Mouse (Mus musculus) thymus, postnatal 36 days (tissue): Measurements from ENCODE around the gene Strada.
"Not testable (repeated sequence)": the region's sequence is repeated elsewhere in the genome, so short reads cannot be mapped to it uniquely, and the experiment has no call there.

Source experiments
- DNase-seq, 2 experiments: peaks; one replicate each; pipeline ENCODE4 v3.0.0; 2022; ENCODE audit warnings: mixed read lengths in 2 of 2

Strada gene

DNA sequence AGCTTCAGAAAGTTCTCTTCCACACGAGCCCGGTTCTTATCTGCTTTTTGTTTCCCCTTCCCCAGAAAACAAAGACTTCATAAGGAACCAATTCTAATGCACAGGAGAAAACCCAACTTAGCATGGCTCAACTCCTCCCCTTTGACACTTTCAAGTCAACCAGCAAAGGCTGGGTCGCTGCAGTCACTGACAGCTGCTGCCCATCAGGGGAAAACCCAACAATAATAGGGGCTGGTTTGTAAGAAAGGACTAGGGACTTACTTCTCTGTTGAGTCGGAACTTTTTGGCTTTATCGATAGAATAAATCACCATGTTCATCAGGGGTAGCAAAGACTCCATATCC lies at the start of gene Strada:
Gene Strada (minus strand): TSS at position 46 of the 343 bp plus-strand sequence.
- no peak for DNase-seq

DNA sequence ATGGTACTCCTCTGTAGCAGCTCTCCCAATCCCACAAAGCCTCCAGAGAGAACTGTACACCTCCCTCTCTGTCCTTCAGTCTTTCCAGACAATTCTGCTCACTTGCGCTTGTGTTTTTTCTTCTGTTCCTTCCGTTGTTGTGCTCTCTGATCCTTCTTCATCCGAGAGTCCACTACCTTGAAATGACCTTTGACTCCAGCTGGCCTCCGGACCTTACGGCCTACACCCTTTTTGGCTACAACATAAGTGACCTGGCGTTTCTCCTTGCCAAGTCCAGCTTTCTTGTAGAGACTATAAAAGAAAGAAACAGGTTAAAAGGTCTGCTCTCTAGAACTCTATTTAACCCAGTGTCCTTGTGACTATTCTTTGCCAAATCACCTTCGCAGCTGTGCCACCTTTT lies 47.4 kb upstream of the Strada start:
- no peak for DNase-seq

DNA sequence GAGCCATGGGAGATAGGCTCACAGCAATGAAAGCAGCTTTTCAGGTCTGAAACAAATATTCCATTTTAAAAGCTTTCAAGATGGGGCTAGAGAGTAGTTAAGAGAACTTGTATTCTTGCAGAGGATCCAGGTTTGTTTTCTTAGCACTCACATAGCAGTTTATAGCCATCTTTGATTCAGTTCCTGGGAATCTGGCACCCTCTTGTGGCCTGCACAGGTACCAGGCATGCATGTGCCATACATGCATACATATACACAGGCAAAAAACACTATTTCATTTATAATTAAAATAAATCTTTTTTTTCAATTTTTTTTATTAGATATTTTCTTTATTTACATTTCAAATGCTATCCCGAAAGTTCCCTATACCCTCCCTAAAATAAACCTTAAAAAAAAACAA lies 44.9 kb upstream of the Strada start:
- DNase-seq = no peak

DNA sequence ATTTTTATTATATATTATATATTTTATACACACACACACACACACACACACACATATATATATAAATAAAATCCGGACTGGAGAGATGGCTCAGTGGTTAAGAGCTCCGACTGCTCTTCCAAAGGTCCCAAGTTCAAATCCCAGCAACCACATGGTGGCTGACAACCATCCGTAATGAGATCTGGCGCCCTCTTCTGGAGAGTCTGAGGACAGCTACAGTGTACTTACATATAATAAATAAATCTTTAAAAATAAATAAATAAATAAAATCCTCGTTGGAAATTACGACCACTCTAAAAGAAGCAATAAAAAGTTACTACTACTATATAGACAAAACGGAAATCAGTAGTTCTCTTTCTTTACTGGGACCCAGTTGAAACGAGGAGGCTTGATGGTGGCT lies 32.0 kb upstream of the Strada start:
- DNase-seq = not testable (repeated sequence)

DNA sequence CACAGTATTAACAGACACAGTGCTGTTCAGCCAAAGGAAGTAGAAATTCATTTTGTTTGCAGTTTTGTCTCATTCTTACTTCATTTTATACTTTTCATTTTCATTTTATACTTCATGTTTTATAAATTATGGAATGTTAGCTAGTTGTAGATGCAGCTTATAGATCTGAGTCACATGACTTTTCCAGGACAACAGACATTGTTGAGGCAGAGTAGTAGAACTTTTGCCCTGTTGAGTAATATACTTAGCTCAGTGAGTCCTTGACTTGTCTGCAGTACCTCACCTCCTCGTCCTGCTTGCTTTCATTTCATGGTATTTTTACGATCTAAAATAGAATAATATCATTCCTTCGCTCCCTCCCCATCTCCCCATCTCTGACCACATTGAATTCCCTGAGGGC lies 18.6 kb upstream of the Strada start:
- no peak for DNase-seq

DNA sequence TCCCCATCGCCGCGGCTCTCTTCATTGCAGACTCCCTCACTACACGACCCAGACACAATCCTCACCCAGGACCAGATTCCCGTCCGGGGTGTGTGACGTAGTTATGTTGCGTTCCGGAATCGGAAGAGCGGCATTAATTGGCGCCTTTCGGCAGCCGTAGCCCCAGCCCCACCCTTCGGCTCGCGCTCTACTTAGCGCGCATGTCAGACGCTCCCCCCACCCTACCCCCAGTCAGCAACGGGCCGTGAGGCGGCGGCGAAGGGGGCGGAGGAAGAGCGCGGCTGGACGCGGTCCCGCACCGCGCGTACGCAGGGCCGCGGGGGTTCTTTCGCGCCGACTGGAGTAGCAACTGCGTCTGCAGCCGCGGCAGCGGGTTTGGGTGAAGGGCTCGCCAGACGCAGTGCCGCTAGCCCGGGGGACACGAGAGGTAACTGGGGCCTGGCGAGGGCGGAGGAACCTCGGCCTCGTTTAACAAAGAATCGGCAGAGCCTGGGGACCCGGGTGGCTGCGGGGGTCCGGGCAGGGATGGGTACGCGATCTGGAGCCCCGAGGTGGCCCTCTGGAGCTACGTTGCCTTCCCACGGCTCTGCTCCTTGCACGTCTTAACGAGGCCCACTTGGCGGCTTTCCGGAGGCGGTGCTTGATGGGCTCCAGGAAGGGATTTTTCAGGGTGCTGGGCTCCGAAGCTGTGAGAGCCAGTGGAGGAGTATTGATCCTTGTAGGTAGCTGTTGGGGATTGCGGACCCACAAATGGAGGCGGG lies 14.9 kb upstream of the Strada start, which contains the start of gene Ddx42:
Gene Ddx42 (plus strand): TSS at position 197 of the 761 bp plus-strand sequence.
- peak; percentile 86 to 92 for DNase-seq

DNA sequence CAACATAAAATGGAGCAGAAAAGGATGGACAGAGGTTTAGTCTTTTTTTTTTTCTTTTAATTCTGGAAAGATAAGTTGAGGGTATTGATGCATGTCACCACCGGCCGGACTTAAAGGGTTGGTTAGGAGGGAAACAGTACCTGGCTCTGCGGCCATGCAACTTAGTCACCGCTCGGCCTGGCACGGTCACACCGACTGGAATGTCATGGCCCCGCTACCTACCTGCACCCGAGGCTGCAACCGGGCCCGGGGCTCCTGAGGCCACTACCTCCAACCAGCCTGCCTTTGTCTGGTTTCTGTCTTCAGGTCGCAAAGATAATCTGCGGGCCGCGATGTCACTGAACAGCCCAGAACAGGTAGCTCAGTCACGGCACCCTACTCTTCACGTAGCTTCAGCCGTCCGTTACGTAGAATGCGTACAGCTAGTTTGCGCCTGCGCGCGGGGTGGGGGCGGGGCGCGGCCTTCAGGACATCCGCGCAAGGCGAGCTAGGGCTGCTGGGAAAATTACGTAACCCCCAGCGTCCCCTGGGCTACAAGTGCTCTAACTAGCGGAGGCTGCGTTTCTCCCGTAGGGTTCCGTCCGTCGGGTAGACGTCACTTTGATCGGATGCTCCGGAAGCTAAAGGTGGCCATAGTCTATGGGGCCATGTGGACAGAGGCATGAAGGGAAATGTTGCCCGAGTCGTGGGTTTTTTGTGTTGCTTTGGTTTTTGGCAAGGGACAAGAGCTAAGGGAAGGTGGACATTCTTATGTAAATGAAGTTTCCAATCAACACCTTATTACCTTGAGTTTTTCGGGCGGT lies 14.2 kb upstream of the Strada start, which contains the start of gene Ccdc47:
Gene Ccdc47 (minus strand): TSS at position 418 of the 803 bp plus-strand sequence.
- peak; percentile 88 to 93 for DNase-seq

DNA sequence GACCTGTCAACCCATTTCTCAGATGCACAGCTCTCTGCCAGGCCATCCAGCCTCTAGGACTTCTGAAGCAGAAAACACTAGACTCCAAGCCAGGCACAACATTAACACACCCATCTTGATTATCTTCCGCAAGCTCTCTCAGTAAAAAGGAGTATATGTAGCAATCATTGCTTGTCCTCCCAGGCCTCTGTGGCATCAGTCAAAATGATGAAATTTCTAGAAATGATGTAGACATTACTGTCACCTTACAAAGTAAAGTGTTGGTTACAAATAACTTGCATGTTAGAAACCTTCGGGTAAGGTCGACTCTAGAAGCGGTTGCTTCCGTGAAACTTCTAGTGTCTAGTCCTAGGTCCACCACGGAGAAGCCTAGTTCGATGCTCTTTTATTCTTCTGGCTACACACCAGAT lies 13.5 kb upstream of the Strada start:
- no peak for DNase-seq

DNA sequence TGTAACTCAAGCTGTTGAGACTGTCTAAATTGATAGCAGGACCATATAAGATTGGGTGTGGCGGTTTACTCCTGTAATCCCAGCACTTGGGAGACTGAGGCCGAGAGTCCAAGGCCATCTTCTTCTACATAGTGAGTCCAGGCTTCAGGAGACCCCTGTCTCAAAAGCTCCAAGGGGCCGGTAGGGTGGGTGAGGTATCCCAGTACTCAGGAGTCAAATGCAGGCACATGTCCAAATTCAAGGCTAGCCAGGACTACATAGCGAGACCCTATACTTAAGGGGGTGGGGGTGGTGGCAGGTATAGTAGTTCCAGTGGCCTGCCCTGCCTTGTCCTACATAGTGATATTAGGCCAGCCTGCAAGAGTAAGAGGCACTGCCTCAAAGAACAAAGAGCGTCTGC lies 12.9 kb upstream of the Strada start:
- DNase-seq = no peak

DNA sequence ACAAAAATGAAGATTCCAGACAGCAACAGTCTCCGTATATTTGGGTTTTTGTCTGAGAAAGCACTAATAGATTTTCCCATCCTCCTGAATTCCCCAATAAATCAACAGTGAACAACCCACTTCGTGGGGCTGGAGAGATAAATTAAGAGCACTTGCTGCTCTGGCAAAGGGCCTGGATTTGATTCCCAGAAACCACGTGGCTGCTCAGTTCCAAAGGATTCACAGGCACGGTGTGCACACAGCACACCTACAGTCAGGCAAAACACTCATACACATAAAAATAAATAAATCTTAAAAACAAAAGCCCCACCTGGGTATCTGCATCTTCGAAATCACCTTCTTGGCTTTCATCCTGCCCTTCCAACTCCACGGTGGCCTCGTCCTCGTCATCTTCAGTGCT lies 10.8 kb upstream of the Strada start:
- DNase-seq = no peak

DNA sequence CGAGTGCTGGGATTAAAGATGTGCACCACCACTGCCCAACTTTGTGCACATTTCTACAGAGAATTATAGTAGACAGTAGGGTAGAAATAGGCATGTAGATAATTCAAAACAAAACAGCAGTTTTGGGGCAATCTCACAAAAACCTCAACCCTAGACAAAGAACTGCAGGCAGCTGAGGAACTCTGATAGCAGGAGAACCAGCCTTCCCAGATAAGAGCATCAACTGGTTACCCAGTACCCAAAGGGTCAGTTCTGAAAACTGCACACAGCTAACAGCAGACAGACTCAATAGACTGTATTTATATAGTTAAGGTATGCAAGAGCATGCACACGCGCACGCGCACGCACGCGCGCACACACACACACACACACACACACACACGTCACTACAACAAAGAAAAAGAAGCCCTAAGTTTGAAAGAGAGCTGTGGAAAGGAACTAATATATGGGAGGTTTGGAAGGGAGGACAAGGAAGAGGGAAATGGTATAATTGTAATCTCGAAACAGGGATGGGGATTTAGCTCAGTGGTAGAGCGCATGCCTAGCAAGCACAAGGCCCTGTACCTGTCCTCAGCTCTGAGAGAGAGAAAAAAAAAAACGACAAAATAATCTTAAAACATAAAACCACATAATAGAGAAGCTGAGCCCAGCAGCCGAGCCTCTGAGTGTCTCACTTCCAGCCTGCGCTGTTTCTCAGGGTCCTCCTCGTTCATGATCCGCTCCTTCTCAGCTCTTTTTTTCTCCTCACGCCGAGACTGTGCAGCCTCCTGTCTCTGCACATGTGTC lies 438 bp downstream of the Strada start:
- DNase-seq = no peak

DNA sequence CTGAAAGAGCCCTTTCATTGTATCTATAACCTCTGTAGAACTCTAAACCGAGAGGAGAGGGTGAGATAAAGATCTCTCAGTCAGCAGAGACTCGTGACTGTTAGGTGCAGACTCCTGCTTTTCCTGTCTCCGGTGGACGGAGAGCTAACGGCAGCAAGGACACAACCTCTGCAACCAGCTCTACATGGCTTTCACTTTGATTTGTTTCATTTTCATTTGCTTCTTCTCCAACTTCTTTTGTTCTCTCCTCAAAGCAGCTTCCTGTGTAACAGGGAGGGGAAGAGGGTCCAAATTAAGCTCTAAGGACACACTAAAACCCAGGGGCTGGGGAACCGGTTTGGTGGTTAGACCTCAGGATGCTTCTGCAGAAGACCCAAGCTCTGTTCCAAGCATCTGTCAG lies 1.2 kb downstream of the Strada start:
- DNase-seq = peak in 1 of 2 experiments; percentile 11

DNA sequence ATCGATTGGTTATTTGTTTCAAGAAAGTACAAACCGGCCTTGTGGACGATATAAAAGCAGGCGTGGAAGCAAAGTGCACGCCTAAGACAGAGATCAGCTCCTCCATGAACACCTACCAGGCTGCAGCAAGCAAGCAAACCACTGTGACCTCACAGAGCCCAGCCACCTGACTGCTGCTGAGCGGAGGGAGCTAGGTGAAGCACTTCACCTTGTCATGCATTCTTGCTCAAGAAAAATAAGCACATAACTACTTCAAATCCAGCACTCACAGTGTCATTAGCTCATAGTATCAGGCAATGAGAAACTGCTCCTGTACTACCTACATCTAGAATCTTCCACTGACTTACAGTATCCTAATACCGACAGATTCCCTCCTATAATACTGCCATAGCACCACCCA lies 2.0 kb downstream of the Strada start:
- not testable (repeated sequence) for DNase-seq

DNA sequence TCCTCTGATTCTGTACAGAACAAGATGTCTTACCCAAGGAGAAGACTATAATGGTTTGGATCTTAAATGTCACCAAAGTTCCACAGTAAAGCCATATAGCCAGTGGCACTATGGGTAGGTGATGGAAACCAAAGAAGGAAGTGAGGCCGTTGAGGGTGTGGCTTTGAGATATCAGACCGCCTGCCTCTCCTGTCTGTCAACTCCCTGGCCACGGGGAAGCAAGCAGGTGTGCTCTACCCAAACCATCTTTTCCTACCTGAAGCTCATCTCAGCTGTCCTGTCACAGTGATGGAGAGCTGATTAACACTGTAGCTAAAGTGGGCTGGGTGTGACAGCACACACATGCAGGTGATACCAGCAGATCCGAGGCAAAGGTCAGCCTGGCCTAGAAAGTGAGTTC lies 3.7 kb downstream of the Strada start:
- no peak for DNase-seq

DNA sequence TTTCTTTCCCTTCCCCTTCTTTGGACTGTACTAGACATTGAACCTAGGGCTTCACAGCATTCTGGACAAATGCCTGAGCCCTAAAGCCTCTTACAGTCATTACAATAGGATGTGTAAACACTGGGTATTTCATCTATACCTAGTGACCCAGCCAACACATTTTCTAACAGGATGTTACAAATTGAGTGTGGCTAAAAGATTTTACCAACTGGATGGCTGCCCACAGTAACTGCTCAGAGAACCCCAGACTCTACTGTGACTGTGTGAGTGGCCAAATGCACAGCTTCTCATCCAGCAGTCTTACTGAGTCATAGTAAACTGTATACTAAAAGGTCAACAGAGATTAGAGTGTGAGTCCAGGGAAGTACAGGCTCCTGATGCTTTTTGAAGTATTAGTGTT lies 6.6 kb downstream of the Strada start:
- no peak for DNase-seq

DNA sequence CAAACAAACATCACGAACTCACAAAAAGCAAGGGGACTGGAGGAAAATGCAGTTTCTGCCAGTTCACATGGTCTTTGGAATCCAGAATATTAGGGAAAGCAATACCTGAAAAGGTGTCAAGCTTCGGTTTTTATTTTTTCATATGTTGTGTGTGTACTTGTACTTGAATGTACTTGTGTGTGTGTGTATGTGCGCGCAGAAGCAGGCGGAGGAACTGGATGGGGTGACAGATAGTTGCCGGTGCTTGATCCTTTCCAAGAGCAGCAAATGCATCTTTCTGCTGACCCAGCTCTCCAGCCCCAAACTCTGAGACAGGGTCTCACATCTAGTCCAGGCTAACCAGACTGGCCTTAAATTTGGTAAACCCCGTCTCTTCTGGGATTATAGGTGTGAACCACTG lies 7.1 kb downstream of the Strada start:
- no peak for DNase-seq

DNA sequence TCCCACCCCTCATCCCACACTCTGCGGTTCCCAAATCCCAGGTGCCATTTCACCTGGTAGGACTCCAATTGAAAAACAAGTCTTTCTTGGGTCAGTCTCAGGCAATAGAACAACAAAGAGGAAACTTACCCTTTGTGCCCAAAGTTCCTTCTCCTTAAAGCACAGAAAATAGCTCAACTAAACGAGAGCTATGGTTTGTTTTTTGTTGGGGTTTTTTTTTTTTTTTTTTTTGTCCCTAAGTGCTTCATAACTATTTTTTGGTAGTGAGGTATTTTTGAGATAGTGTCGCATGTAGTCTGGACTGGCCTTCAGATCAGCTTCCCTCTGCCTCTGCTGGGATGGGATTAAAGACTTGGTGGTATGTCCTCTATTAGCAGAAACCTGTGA lies 7.8 kb downstream of the Strada start:
- DNase-seq = no peak

DNA sequence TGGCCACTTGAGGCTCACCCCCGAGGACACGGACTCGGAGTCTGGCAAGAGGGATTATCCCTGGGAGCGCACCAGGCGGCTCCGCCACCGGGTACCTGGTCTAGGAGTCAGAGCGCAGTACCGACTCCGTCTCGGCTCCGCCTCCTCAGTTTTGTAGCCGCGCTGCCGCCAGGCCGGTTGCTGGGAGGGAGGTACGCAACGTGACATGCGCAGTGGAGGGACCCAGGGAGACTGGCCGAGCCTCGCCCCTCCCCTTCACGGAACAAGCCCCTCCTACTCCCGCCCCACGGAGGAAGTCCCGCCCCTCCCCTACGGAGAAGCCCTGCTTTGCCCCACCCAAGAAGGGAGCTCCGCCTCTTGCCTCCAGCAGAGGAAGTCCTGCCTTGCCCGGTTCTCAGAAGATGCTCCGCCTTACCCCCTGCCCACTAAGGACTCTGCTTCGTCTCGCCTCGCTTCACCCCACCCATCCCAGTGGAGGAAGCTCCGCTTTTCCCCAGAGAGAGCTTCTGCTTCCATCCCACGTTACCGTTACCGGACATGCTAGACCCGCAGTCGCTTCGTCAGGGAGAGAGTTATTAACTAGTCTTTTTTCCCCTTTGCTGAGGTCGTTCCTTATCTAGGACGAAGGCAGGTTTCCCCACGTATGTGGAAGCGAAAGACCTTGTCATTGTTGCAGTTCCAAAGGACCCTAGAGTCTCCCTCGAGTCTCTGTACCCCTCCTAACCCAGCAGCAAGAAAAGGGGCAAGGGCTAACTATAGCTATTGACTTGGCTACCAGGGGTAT lies 8.4 kb downstream of the Strada start:
- peak; percentile 97 to 98 for DNase-seq

DNA sequence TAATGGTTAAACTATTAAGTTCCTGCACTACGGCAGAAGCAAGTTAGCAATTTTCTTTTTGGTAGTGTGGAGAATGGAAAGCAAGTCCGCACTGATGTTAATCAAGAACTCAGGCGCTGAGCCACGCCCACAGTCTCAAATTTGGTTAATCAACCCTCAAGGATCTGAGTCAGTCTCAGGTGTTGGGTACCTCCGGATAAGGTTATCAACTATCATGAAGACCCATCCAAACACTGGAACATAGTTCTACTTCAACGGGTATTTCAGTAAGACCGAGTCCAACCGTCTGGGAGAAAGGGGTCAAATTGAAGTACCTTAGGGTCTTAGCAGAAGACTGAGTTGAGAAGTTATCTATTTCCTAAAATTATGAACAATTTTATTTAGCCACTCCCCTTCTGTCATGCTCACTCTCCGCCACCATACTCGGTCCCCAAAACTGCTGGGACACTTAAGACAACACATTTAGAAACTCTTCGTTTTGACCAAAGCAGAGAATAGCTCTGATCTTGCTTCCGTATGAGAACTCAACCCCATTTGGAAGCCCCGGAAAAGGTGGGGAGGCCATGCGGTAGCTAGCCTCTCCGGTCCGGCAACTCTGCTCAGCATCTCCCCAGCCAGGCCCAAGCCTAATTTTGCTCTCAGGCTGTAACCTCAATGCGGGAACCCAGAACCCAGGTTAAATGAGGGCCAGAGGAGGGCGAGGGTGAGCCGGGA lies 9.2 kb downstream of the Strada start:
- no peak for DNase-seq

DNA sequence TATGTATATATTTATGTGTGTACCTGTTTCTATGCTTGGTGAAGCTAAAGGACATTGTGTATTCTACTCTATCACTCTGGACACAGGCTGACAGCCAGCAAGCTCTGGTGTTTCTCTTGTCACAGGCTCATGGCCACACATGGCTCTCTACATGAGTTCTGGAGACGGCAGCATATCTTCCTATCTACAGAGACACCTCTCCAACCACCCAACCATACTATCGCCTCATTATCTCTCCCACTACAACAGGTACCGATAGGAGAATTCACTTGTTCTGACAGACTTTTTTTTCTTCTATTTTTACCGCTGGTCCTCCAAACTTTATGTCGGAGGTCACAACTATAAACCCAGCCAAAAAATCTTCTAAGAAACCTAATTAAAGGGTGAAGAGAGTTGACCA lies 9.7 kb downstream of the Strada start:
- no peak for DNase-seq

DNA sequence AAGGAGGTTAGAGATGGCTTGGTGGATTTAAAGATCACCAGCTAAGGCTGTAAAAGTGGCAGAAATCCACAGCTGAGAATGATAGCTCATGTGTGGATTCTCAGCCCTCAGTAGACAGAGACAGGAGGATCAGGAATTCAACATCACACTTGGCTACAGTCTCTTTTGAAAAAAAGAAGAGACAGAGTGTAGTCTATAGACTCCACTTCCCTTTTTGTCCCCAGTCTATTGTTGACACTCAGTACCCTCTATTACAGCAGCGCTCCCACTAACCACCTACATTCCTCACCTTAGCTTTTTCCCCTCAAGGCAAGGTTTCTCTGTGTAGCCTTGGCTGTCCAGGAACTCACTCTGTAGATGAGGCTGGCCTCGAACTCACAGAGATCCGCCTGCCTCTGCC lies 10.3 kb downstream of the Strada start:
- DNase-seq = no peak

DNA sequence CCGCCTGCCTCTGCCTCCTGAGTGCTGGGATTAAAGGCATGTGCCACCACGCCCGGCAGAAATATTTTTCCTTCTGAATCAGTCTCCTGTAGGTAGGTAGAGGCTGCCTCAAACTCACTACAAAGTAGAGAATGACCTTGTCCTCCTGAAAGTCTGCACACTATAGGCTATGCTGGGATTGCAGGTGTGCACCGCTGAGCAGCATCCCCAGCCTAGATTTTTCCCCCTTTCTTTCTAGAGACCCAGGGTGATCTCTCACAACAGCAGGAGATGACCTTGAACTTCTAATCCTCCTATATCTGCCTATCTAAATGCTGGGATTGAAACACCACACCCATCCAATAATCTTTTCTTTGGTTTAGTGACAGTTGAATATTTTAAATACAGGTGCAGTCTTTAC lies 14.6 kb downstream of the Strada start:
- DNase-seq = no peak
